Mouse (Mus musculus): ENCODE results near the gene Rab20.

- TF ChIP-seq MYOG (IDR thresholded peaks at IDR 0.05; ENCODE audit: control insufficient read depth, extremely low read depth, insufficient read length) = no peak
- no peak for TF ChIP-seq CTCF (IDR thresholded peaks at IDR 0.05; ENCODE audit: control insufficient read depth, insufficient read depth, insufficient read length)
- no peak for TF ChIP-seq USF1 (IDR thresholded peaks at IDR 0.05; ENCODE audit: low read depth)
- TF ChIP-seq CEBPB (IDR thresholded peaks at IDR 0.05; ENCODE audit: low read depth) = no peak
- no peak for TF ChIP-seq MAX (IDR thresholded peaks at IDR 0.05)
These were observed 34.3 kb downstream of the Rab20 start for GRCm38 (mm10) chr8:11444216-11444615.
